ENCODE assay signal across 8 mouse cellular contexts in genomic region chr4:129136579-129137391, GRCm38 (mm10). TPM values are rescaled to one million over a fixed set of nuclear protein-coding genes. Genes with fewer than 3 reads are reported as not detected.
A peak's percentile ranks its signal among the peaks of the same experiment; 100 is the strongest.
DNase-seq lines count a peak whose midpoint lies in the region; ATAC-seq and TF ChIP-seq lines count a peak whose summit lies in the region.

Gene Fndc5 (plus strand): TSS chr4:129136999.

- no peak for TF ChIP-seq POLR2A in kidney, adult 2 months (IDR thresholded peaks at IDR 0.05; ENCODE audit: low read depth, low read length)

- H3K27me3 ChIP-seq in kidney, adult 2 months (replicated peaks; ENCODE audit: control insufficient read depth, insufficient read depth, low read length) = no peaks in the 10 kb centered on the region
- H3K27me3 ChIP-seq in forebrain, postnatal 0 days (ENCODE audit: insufficient read depth, low read length) = 0 out of 2 replicates have a peak, but pooled peaks cover 3% of the 10 kb centered on the region
- H3K27me3 ChIP-seq in hindbrain, embryonic 14.5 days (ENCODE audit: control insufficient read depth, insufficient read depth, low read length) = peaks cover 10% of the 10 kb centered on the region
- peaks cover 71% of the 10 kb centered on the region for H3K27me3 ChIP-seq in liver, embryonic 13.5 days

- no peaks in the 10 kb centered on the region for H3K36me3 ChIP-seq in kidney, adult 2 months (ENCODE audit: control insufficient read depth, insufficient read depth, low read length)
- no peaks in the 10 kb centered on the region for H3K36me3 ChIP-seq in forebrain, postnatal 0 days (ENCODE audit: insufficient read depth)
- H3K36me3 ChIP-seq in hindbrain, embryonic 14.5 days (replicated peaks; ENCODE audit: control insufficient read depth, insufficient read depth) = no peaks in the 10 kb centered on the region
- no peaks in the 10 kb centered on the region for H3K36me3 ChIP-seq in liver, embryonic 13.5 days

- peak; percentile 42; the same call in 1 of the 2 replicates for ATAC-seq in forebrain, postnatal 0 days
- ATAC-seq in hindbrain, embryonic 14.5 days (ENCODE audit: low FRiP score) = peak; percentile 44; the same call in 1 of the 2 replicates
- ATAC-seq in liver, embryonic 13.5 days (ENCODE audit: low read depth) = no peak

- H3K4me3 ChIP-seq in kidney, adult 2 months (ENCODE audit: insufficient read depth, low read depth, low read length) = peak within 1 kb of the TSS; percentile 43
- peak within 1 kb of the TSS; percentile 64 for H3K4me3 ChIP-seq in forebrain, postnatal 0 days (ENCODE audit: low read depth, low read length)
- peak within 1 kb of the TSS; percentile 57 for H3K4me3 ChIP-seq in hindbrain, embryonic 14.5 days (replicated peaks; ENCODE audit: low read length)
- peak within 1 kb of the TSS; percentile 57 for H3K4me3 ChIP-seq in liver, embryonic 13.5 days (replicated peaks)

- H3K9me3 ChIP-seq in forebrain, postnatal 0 days (ENCODE audit: low read length) = no peaks in the 10 kb centered on the region
- H3K9me3 ChIP-seq in hindbrain, embryonic 14.5 days (ENCODE audit: control insufficient read depth, low read length) = no peaks in the 10 kb centered on the region
- H3K9me3 ChIP-seq in liver, embryonic 13.5 days (replicated peaks) = no peaks in the 10 kb centered on the region

- no peak for TF ChIP-seq CTCF in kidney, adult 2 months (conservative IDR thresholded peaks at IDR 0.05; ENCODE audit: insufficient read depth, insufficient read length, low read depth, low read length)
- TF ChIP-seq CTCF in forebrain, postnatal 0 days (IDR thresholded peaks at IDR 0.05; ENCODE audit: low read depth) = no peak

- peak within 1 kb of the TSS; percentile 95 for H3K4me2 ChIP-seq in forebrain, postnatal 0 days (ENCODE audit: low read depth)
- H3K4me2 ChIP-seq in hindbrain, embryonic 14.5 days (replicated peaks) = peak within 1 kb of the TSS; percentile 90
- H3K4me2 ChIP-seq in liver, embryonic 13.5 days = peak within 1 kb of the TSS; percentile 74

- H3K9ac ChIP-seq in forebrain, postnatal 0 days = peak within 1 kb of the TSS; percentile 65
- peak within 1 kb of the TSS; percentile 81 for H3K9ac ChIP-seq in hindbrain, embryonic 14.5 days
- H3K9ac ChIP-seq in liver, embryonic 13.5 days = peak within 1 kb of the TSS; percentile 51

- 5% methylated on average over 61 of the region's 80 CpGs for WGBS in kidney, adult 2 months
- WGBS in forebrain, postnatal 0 days = 1% methylated on average over 38 of the region's 80 CpGs
- 1% methylated on average over 31 of the region's 80 CpGs for WGBS in hindbrain, embryonic 14.5 days
- WGBS in liver, embryonic 13.5 days (ENCODE audit: insufficient replicate concordance) = 6% methylated on average over 26 of the region's 80 CpGs

- DNase-seq in kidney, adult 2 months = no peak
- no peak for DNase-seq in kidney, adult 8-10 months
- DNase-seq in adrenal gland, postnatal 14 days = peak; percentile 53
- DNase-seq in forebrain, postnatal 0 days = no peak
- DNase-seq in hindbrain, embryonic 14.5 days (ENCODE audit: low spot score) = no peak
- no peak for DNase-seq in liver, embryonic 13.5 days
- DNase-seq in urinary bladder, postnatal 36 days (ENCODE audit: low spot score in 2 of 2) = no peak
- no peak for DNase-seq in thymus, postnatal 0 days (ENCODE audit: low spot score)

- no peaks in the 10 kb centered on the region for H3K4me1 ChIP-seq in kidney, adult 2 months (ENCODE audit: control insufficient read depth, insufficient read depth, low read length)
- peaks cover 4% of the 10 kb centered on the region; the same call in 1 of the 2 replicates for H3K4me1 ChIP-seq in forebrain, postnatal 0 days (ENCODE audit: insufficient read depth)
- H3K4me1 ChIP-seq in hindbrain, embryonic 14.5 days (replicated peaks; ENCODE audit: control insufficient read depth, insufficient read depth, low read length) = peaks cover 17% of the 10 kb centered on the region; the same call in 1 of the 2 replicates
- H3K4me1 ChIP-seq in liver, embryonic 13.5 days (replicated peaks) = peaks cover 62% of the 10 kb centered on the region

- H3K27ac ChIP-seq in kidney, adult 2 months (ENCODE audit: insufficient read depth, low read depth, low read length) = no peak within 1 kb of the TSS
- H3K27ac ChIP-seq in forebrain, postnatal 0 days (ENCODE audit: low read depth, low read length) = no peak within 1 kb of the TSS
- no peak within 1 kb of the TSS for H3K27ac ChIP-seq in hindbrain, embryonic 14.5 days
- no peak within 1 kb of the TSS for H3K27ac ChIP-seq in liver, embryonic 13.5 days

RNA-seq across cellular contexts. Expression of gene Fndc5, which starts in this region (rescaled TPM):
- polyA plus RNA-seq in kidney, adult 2 months (2012; rRNA removed) = 2.6 and 3.3 TPM in 2 replicates
- 13.1 and 18.0 TPM in 2 replicates for total RNA-seq in adrenal gland, postnatal 14 days (2021)
- total RNA-seq in forebrain, postnatal 0 days (2014; rRNA removed) = 10.3 and 11.6 TPM in 2 replicates
- 5.8 and 8.3 TPM in 2 replicates for polyA plus RNA-seq in forebrain, postnatal 0 days (2015; fragmentation: Nextera tagmentation; extraction: Ambion mirVana)
- polyA plus RNA-seq in hindbrain, embryonic 14.5 days (2014; fragmentation: Nextera tagmentation; extraction: Ambion mirVana) = 14.5 and 15.4 TPM in 2 replicates
- polyA plus RNA-seq in liver, embryonic 13.5 days (2015; fragmentation: Nextera tagmentation; extraction: Ambion mirVana) = 1.1 TPM in 2 replicates
- 0.47 and 0.60 TPM in 2 replicates for polyA plus RNA-seq in thymus, postnatal 0 days (2015; fragmentation: Nextera tagmentation; extraction: Ambion mirVana)
